Mouse (Mus musculus): ENCODE measurements at regions not wholly inside any gene's neighbourhood (a gene's known extent, or its start where the extent isn't known, plus 50 kb on each side); places are given as distances from the start of the nearest gene placed in this dataset.

DNA sequence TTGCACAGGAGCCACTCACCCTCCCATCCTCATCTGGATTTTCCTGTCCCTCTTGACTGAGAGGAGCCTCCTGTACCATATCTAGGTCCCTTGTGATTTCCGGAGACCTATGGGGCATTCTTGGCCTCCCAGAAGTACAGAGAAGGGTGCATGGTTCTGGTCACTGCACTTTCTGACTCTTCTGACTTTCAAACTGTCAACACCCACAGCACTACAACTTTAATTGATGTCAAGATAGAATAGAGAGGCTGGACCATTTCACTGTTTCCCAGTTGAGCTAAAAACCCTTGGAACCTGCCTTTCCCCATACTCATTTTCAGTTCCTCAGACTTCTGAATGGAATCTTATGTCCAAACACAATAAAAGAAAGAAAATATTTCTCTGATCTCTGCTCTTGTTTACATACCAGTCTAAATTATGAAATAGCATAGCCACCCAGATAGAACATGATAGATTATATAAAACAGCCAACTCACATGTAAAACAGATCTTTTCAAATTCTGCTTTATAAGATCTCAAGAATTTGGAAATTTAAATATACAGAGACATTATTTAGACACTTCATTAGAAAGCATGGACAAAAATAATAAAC, 144.2 kb downstream of the Ptger3 start:
- DNase-seq, result no peak

DNA sequence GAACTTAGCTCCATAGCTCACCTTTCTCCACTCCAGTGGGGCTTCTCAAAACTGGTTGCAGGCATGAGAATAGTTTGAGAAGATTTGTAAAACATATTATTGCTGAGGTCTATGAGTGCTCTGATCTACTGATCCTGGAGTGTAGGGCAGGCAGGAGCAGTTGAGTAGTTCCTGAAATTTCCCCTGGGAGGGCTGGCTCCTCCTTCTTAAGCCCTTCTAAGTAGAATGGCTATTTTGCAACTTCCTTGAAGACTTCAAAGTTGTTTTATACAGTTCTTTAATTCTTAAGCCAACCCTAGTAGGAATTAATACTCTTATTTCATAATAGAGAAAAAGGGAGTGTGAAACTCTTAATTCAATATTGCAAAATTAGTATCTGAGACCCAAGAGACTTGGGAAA, 133.3 kb downstream of the Ptger3 start:
- DNase-seq, result peak in 1 of 2 experiments; percentile 34

DNA sequence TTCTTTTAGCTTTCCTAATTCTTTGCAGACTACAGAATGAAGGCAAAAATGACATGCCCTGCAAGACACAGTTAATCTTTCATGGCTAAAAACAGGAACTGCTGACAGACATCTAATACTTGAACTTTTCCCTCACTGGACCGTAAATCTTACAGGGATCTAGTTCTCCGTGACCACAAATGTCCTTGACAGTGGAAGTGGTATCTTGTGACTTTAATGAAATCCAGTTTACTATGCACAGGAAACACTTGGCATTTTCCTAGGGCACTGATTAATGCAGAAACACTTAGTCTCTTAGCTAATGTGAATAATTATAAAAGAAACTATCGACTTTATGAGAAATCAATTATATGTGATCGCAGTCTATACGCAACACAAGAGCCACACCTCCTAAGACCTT, 131.8 kb downstream of the Ptger3 start:
- DNase-seq, result no peak

DNA sequence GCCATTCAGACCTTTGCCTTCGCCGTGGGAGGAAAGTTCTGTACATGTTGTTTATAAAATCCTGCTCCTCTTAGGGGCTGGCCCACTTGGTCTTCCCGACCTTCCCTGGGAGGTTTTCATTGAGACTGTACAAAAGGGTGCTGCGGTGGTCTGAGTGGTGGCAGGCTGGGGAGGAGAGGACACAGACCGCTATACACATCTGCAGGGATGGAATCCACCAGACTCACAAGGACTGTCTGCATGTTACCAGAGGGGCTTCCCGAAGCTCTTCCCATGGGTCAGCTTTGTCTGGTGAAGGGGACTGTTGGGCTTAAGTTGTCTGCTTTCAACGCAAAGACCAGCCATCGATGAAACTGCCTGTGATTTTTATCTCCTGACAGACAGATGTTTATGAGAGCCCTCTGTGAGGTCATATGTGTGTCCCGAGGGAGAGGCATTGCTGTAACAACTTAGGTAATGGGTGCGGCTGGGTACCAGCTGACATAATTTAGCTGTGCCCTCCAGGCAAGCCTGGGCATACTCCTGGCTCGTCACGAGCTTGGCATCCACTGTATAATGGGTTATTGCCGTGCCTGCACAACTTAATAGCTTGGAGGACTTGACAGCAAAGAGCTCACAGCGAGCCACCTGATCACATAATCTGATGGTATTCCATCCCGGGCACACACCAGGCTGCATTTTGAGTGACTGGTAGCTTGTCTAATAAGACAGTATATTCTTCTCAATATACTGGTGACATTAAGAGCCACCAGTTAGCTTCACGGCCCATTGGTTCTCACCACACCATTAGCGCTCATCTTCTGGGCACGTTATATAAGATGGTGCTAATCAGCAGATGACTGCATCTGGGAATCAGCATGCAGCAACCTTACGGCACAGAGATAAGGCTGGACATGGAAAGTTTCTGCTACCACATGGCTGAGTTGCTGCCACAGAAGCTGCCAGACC, 128.7 kb downstream of the Ptger3 start:
- no peak for DNase-seq
